Mouse (Mus musculus) liver, embryonic 15.5 days (tissue): Measurements from ENCODE around the gene Kcnk18. TPM values are rescaled to one million over a fixed set of nuclear protein-coding genes. Genes with fewer than 3 reads are reported as not detected.

Source experiments
- ATAC-seq: fragments of 200-750 bp; cut with Nextera tagmentation; 2 replicates; pipeline ENCODE4 v1.8.0; 2017; ENCODE audit warnings: moderate number of reproducible peaks, mild to moderate bottlenecking, moderate library complexity; ENCODE audit not compliant: insufficient read depth
- H3K27ac ChIP-seq: fragments of 300-500 bp; sonication (generic); replicated peaks from 2 replicates; pipeline ENCODE4 v1.5.1; 2015; ENCODE audit warnings: mild to moderate bottlenecking, inconsistent platforms
- H3K27me3 ChIP-seq: fragments of 300-500 bp; sonication (generic); 2 replicates; pipeline ENCODE4 v1.6.1; 2015; ENCODE audit warnings: mild to moderate bottlenecking, inconsistent platforms
- H3K36me3 ChIP-seq: fragments of 300-500 bp; sonication (generic); replicated peaks from 2 replicates; pipeline ENCODE4 v1.6.1; 2015; ENCODE audit warnings: moderate library complexity, mild to moderate bottlenecking, inconsistent platforms
- H3K4me1 ChIP-seq: fragments of 300-500 bp; sonication (generic); replicated peaks from 2 replicates; pipeline ENCODE4 v1.6.1; 2015; ENCODE audit warnings: inconsistent platforms
- H3K4me2 ChIP-seq: fragments of 300-500 bp; sonication (generic); 2 replicates; pipeline ENCODE4 v1.6.1; 2015; ENCODE audit warnings: moderate library complexity, mild to moderate bottlenecking, inconsistent platforms
- H3K4me3 ChIP-seq: fragments of 300-500 bp; sonication (generic); replicated peaks from 2 replicates; pipeline ENCODE4 v1.5.1; 2015; ENCODE audit warnings: mild to moderate bottlenecking, inconsistent platforms
- H3K9ac ChIP-seq: fragments of 300-500 bp; sonication (generic); 2 replicates; pipeline ENCODE4 v1.6.1; 2015; ENCODE audit warnings: moderate library complexity, mild to moderate bottlenecking, inconsistent platforms
- H3K9me3 ChIP-seq: fragments of 300-500 bp; sonication (generic); replicated peaks from 2 replicates; pipeline ENCODE4 v1.6.1; 2016; ENCODE audit warnings: inconsistent platforms
- WGBS: fragments of 180-500 bp; shearing (Covaris S2); methylation state at CpG from one replicate; pipeline ENCODE4 v1.1.7; 2015; ENCODE audit warnings: mixed read lengths; ENCODE audit not compliant: insufficient replicate concordance; 5-methylcytosine and 5-hydroxymethylcytosine counted together
- polyA plus RNA-seq: library from polyadenylated mRNA; unstranded; fragments of >200 nt; fragmentation: Nextera tagmentation; extraction: Ambion mirVana; gene quantifications from 2 replicates; pipeline ENCODE4 v1.2.1, GENCODE M21; 2015

Gene Kcnk18
- polyA plus RNA-seq, 1 experiment from 2014 or later, result not detected

GRCm38 (mm10) chr19:59228376-59228775 is 9.4 kb downstream of the Kcnk18 start:
- Histone ChIP-seq H3K9ac (no peak overlapping the region), H3K27ac (no peak overlapping the region), H3K27me3 (no peaks in the 10 kb centered on the region), H3K9me3 (no peaks in the 10 kb centered on the region), H3K4me3 (no peak overlapping the region), H3K4me1 (no peaks in the 10 kb centered on the region), H3K36me3 (no peaks in the 10 kb centered on the region), H3K4me2 (no peak overlapping the region)
- 32% methylated on average over 3 of the region's 3 CpGs for WGBS
- ATAC-seq, result no peak

- Histone ChIP-seq H3K27ac (no peak overlapping the region), H3K9ac (no peak overlapping the region), H3K27me3 (0 out of 2 replicates have a peak, but pooled peaks cover 7% of the 10 kb centered on the region), H3K4me3 (no peak overlapping the region), H3K4me1 (no peaks in the 10 kb centered on the region), H3K36me3 (no peaks in the 10 kb centered on the region), H3K9me3 (no peaks in the 10 kb centered on the region), H3K4me2 (no peak overlapping the region)
- WGBS, result 46% methylated on average over 5 of the region's 5 CpGs
- ATAC-seq, result no peak
Measured at GRCm38 (mm10) chr19:59232786-59233185, 13.8 kb downstream of the Kcnk18 start.

- Histone ChIP-seq H3K4me2 (no peak overlapping the region), H3K9ac (no peak overlapping the region), H3K36me3 (no peaks in the 10 kb centered on the region), H3K9me3 (no peaks in the 10 kb centered on the region), H3K27me3 (peaks cover 14% of the 10 kb centered on the region; the same call in 1 of the 2 replicates), H3K4me3 (no peak overlapping the region), H3K27ac (no peak overlapping the region), H3K4me1 (no peaks in the 10 kb centered on the region)
- WGBS, result 64% methylated on average over 18 of the region's 18 CpGs
- ATAC-seq, result no peak
Measured at GRCm38 (mm10) chr19:59235001-59235400, 16.0 kb downstream of the Kcnk18 start.

- H3K9ac ChIP-seq, result no peak overlapping the region
- no peak overlapping the region for H3K4me3 ChIP-seq
- 58% methylated on average over 6 of the region's 6 CpGs for WGBS
- H3K9me3 ChIP-seq, result no peaks in the 10 kb centered on the region
- no peaks in the 10 kb centered on the region for H3K4me1 ChIP-seq
- H3K27me3 ChIP-seq, result peaks cover 14% of the 10 kb centered on the region; the same call in 1 of the 2 replicates
- no peak overlapping the region for H3K27ac ChIP-seq
- ATAC-seq, result no peak
- no peak overlapping the region for H3K4me2 ChIP-seq
- no peaks in the 10 kb centered on the region for H3K36me3 ChIP-seq
Measured at GRCm38 (mm10) chr19:59236046-59236445, 17.0 kb downstream of the Kcnk18 start.

- Histone ChIP-seq H3K4me2 (no peak overlapping the region), H3K36me3 (no peaks in the 10 kb centered on the region), H3K4me3 (no peak overlapping the region), H3K27ac (no peak overlapping the region), H3K9ac (no peak overlapping the region), H3K27me3 (peaks cover 14% of the 10 kb centered on the region; the same call in 1 of the 2 replicates), H3K9me3 (no peaks in the 10 kb centered on the region), H3K4me1 (no peaks in the 10 kb centered on the region)
- no peak for ATAC-seq
- 44% methylated on average over 3 of the region's 3 CpGs for WGBS
Measured at GRCm38 (mm10) chr19:59238630-59239029, 19.6 kb downstream of the Kcnk18 start.

GRCm38 (mm10) chr19:59239124-59239817 is 20.3 kb downstream of the Kcnk18 start:
- no peaks in the 10 kb centered on the region for H3K4me1 ChIP-seq
- no peaks in the 10 kb centered on the region for H3K36me3 ChIP-seq
- 17% methylated on average over 17 of the region's 17 CpGs for WGBS
- no peak for ATAC-seq
- no peak overlapping the region for H3K4me2 ChIP-seq
- H3K9me3 ChIP-seq, result no peaks in the 10 kb centered on the region
- no peak overlapping the region for H3K27ac ChIP-seq
- H3K4me3 ChIP-seq, result no peak overlapping the region
- H3K27me3 ChIP-seq, result peaks cover 14% of the 10 kb centered on the region; the same call in 1 of the 2 replicates
- no peak overlapping the region for H3K9ac ChIP-seq

- no peak overlapping the region for H3K9ac ChIP-seq
- H3K9me3 ChIP-seq, result no peaks in the 10 kb centered on the region
- no peak for ATAC-seq
- H3K4me1 ChIP-seq, result no peaks in the 10 kb centered on the region
- H3K27me3 ChIP-seq, result peaks cover 9% of the 10 kb centered on the region; the same call in 1 of the 2 replicates
- no peak overlapping the region for H3K4me2 ChIP-seq
- H3K27ac ChIP-seq, result no peak overlapping the region
- H3K36me3 ChIP-seq, result no peaks in the 10 kb centered on the region
- WGBS, result 70% methylated on average over 4 of the region's 4 CpGs
- H3K4me3 ChIP-seq, result no peak overlapping the region
Measured at GRCm38 (mm10) chr19:59241987-59242386, 23.0 kb downstream of the Kcnk18 start.

- Histone ChIP-seq H3K4me1 (no peaks in the 10 kb centered on the region), H3K4me3 (no peak overlapping the region), H3K36me3 (no peaks in the 10 kb centered on the region), H3K9ac (no peak overlapping the region), H3K9me3 (no peaks in the 10 kb centered on the region), H3K27me3 (peaks cover 5% of the 10 kb centered on the region; the same call in 1 of the 2 replicates), H3K27ac (no peak overlapping the region), H3K4me2 (no peak overlapping the region)
- ATAC-seq, result no peak
- 38% methylated on average over 2 of the region's 2 CpGs for WGBS
Measured at GRCm38 (mm10) chr19:59243057-59243456, 24.0 kb downstream of the Kcnk18 start.

- Histone ChIP-seq H3K4me2 (no peak overlapping the region), H3K4me3 (no peak overlapping the region), H3K9me3 (no peaks in the 10 kb centered on the region), H3K27me3 (no peaks in the 10 kb centered on the region), H3K27ac (no peak overlapping the region), H3K4me1 (no peaks in the 10 kb centered on the region), H3K9ac (no peak overlapping the region), H3K36me3 (no peaks in the 10 kb centered on the region)
- ATAC-seq, result no peak
- WGBS, result 45% methylated on average over 4 of the region's 4 CpGs
Measured at GRCm38 (mm10) chr19:59248144-59248543, 29.1 kb downstream of the Kcnk18 start.

- Histone ChIP-seq H3K4me2 (no peak overlapping the region), H3K4me1 (no peaks in the 10 kb centered on the region), H3K9ac (no peak overlapping the region), H3K9me3 (no peaks in the 10 kb centered on the region), H3K36me3 (no peaks in the 10 kb centered on the region), H3K4me3 (no peak overlapping the region), H3K27ac (no peak overlapping the region), H3K27me3 (no peaks in the 10 kb centered on the region)
- ATAC-seq, result no peak
- WGBS, result 24% methylated on average over 11 of the region's 11 CpGs
Measured at GRCm38 (mm10) chr19:59248553-59249286, 29.7 kb downstream of the Kcnk18 start.

GRCm38 (mm10) chr19:59252651-59253050 is 33.6 kb downstream of the Kcnk18 start:
- H3K27ac ChIP-seq, result no peak overlapping the region
- H3K4me2 ChIP-seq, result no peak overlapping the region
- H3K9me3 ChIP-seq, result no peaks in the 10 kb centered on the region
- no peaks in the 10 kb centered on the region for H3K4me1 ChIP-seq
- WGBS, result 31% methylated on average over 2 of the region's 2 CpGs
- H3K9ac ChIP-seq, result no peak overlapping the region
- no peaks in the 10 kb centered on the region for H3K27me3 ChIP-seq
- no peaks in the 10 kb centered on the region for H3K36me3 ChIP-seq
- no peak for ATAC-seq
- H3K4me3 ChIP-seq, result no peak overlapping the region
